Mouse (Mus musculus): ENCODE data around the gene Bbx. TPM values are rescaled to one million over a fixed set of nuclear protein-coding genes. Genes with fewer than 3 reads are reported as not detected.

The Bbx gene
- total and polyA plus RNA-seq, 3 experiments, result 20.6 to 26.2 (median 21.6) TPM

DNA sequence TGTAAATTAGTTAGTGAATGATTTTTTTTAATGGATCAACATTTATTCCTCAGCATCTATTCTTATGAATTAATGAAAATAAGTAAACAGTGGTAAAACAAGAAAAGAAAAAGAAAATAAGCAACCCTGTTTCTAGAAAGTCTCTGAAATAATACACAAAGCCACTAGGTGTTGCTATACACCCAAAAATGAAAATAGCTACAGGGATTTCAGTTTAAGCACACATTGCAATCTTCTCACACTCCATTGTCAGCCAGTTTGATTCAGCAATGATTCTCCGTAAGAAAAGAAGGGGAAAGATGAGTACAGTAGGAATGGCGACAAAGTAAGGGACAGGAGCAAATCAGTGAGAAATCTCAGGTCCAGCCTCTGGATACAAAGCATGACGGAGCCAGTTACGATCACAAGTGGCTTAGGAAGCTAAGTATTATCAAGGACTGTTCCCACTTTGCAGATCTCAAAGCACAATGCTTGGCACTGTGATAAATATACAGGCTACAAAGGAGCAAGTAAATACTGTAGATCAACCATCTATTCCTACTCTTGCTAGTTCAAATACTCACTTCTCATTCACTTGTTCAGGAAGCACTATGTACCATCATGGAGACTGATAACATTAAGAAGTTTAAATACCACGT is 177.5 kb downstream of the Bbx start:
- Histone ChIP-seq H3K9me3 (replicated peaks; ENCODE audit: low read length) (no peaks in the 10 kb centered on the region), H3K36me3 (replicated peaks in 1 of 2; ENCODE audit: control insufficient read depth in 1 of 2, insufficient read depth in 1 of 2, low read length in 1 of 2) (peaks cover 19 to 55% of the 10 kb centered on the region in 2 experiments), H3K9ac (ENCODE audit: insufficient read depth, low read depth) (no peak overlapping the region), H3K4me3 (replicated peaks in 1 of 3; ENCODE audit: low read depth in 2 of 3, low read length in 2 of 3, poor library complexity in 1 of 3) (no peak overlapping the region), H3K4me2 (ENCODE audit: insufficient read depth, low read depth, poor library complexity, severe bottlenecking) (no peak overlapping the region), H3K4me1 (ENCODE audit: control insufficient read depth in 1 of 2, insufficient read depth in 2 of 2) (no peaks in the 10 kb centered on the region), H3K79me2 (replicated peaks; ENCODE audit: control insufficient read depth, extremely low read depth, insufficient read depth, poor library complexity, severe bottlenecking) (no peaks in the 10 kb centered on the region; the same call in 1 of the 2 replicates), H3K27me3 (replicated peaks) (no peaks in the 10 kb centered on the region), H3K27ac (ENCODE audit: insufficient read depth, low read depth) (no peak overlapping the region)
- DNase-seq (ENCODE audit: extremely low read depth), result peak; percentile 49
- TF ChIP-seq MAFK (IDR thresholded peaks at IDR 0.05; ENCODE audit: insufficient replicate concordance, low read length) (no peak), ZC3H11A (IDR thresholded peaks at IDR 0.05; ENCODE audit: low read depth, low read length) (peak; percentile 56; the same call in 1 of the 2 replicates), RAD21 (IDR thresholded peaks at IDR 0.05; ENCODE audit: low read depth, low read length) (peak; percentile 99), KAT2A (IDR thresholded peaks at IDR 0.05; ENCODE audit: insufficient replicate concordance, low read length) (no peak), BHLHE40 (IDR thresholded peaks at IDR 0.05; ENCODE audit: low read depth, low read length) (no peak), CTCF (conservative IDR thresholded peaks at IDR 0.05 in 1 of 2, IDR thresholded peaks at IDR 0.05 in 1 of 2; ENCODE audit: low read depth in 2 of 2, low read length in 2 of 2) (peak; percentile 39 to 94; a peak in 3 of 4 replicates), NRF1 (IDR thresholded peaks at IDR 0.05; ENCODE audit: low read depth, low read length) (no peak), MYC (IDR thresholded peaks at IDR 0.05; ENCODE audit: low read depth, low read length) (peak; percentile 73; the same call in 1 of the 2 replicates), JUND (conservative IDR thresholded peaks at IDR 0.05; ENCODE audit: low read depth, low read length) (peak; percentile 44), SMC3 (IDR thresholded peaks at IDR 0.05; ENCODE audit: low read depth, low read length) (peak; percentile 87)
- in situ Hi-C loops (cut with MboI; ENCODE audit: low pct_ligation_motif_present, low pct_unique_long_range_greater_than_20kb, low sequenced_read_pairs), result loop anchor here (25.0 kb wide), 1 partner anchor 483 kb away; no protein-coding TSS in a partner anchor
- dilution Hi-C loops (cut with MboI; ENCODE audit: extremely low pct_ligation_motif_present, extremely low pct_unique_long_range_greater_than_20kb, low sequenced_read_pairs), result no loop called here

DNA sequence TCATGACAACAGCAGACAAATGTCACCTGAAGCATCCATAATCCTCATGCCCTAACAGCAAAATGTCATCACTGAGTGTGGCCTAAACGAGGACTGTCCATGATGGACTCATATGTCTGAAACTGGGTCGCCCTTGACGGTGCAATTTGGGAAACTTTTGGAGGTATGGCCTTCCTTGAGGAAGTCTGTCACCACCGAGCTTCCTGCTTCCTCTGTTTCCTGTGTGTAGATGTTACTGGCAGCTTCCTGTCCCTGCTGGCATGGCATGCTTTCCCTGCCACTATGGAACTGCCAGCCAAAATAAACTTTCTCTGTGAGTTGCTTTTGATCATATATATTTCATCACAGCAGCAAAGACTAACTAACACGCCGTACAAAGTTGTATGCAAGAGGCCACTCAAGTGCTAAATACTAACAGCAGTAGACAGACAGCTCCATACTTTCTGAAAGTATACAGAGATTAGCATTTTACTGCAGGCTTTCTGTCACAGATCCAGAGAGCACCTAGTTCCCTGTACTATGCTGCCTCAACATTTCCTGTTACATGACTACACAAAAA is 180.7 kb downstream of the Bbx start:
- Histone ChIP-seq H3K36me3 (replicated peaks in 1 of 2; ENCODE audit: control insufficient read depth in 1 of 2, insufficient read depth in 1 of 2, low read length in 1 of 2) (peaks cover 23 to 61% of the 10 kb centered on the region in 2 experiments), H3K4me1 (ENCODE audit: control insufficient read depth in 1 of 2, insufficient read depth in 2 of 2) (no peaks in the 10 kb centered on the region), H3K9ac (ENCODE audit: insufficient read depth, low read depth) (no peak overlapping the region), H3K79me2 (replicated peaks; ENCODE audit: control insufficient read depth, extremely low read depth, insufficient read depth, poor library complexity, severe bottlenecking) (no peaks in the 10 kb centered on the region; the same call in 1 of the 2 replicates), H3K4me3 (replicated peaks in 1 of 3; ENCODE audit: low read depth in 2 of 3, low read length in 2 of 3, poor library complexity in 1 of 3) (no peak overlapping the region), H3K9me3 (replicated peaks; ENCODE audit: low read length) (no peaks in the 10 kb centered on the region), H3K27me3 (replicated peaks) (no peaks in the 10 kb centered on the region), H3K27ac (ENCODE audit: insufficient read depth, low read depth) (no peak overlapping the region), H3K4me2 (ENCODE audit: insufficient read depth, low read depth, poor library complexity, severe bottlenecking) (no peak overlapping the region)
- in situ Hi-C loops (cut with MboI; ENCODE audit: low pct_ligation_motif_present, low pct_unique_long_range_greater_than_20kb, low sequenced_read_pairs), result loop anchor here (25.0 kb wide), 1 partner anchor 486 kb away; no protein-coding TSS in a partner anchor
- TF ChIP-seq ZKSCAN1 (IDR thresholded peaks at IDR 0.05; ENCODE audit: borderline replicate concordance, low read depth, low read length), result no peak
- TF ChIP-seq USF1 (IDR thresholded peaks at IDR 0.05; ENCODE audit: low read depth, low read length), result no peak
- DNase-seq (ENCODE audit: extremely low read depth), result no peak
- dilution Hi-C loops (cut with MboI; ENCODE audit: extremely low pct_ligation_motif_present, extremely low pct_unique_long_range_greater_than_20kb, low sequenced_read_pairs), result no loop called here
